Mouse (Mus musculus): ENCODE results near the gene Lrp1. TPM values are rescaled to one million over a fixed set of nuclear protein-coding genes. Genes with fewer than 3 reads are reported as not detected.

The Lrp1 gene
- polyA plus RNA-seq, 1 experiment from 2014 or later = 35.7 TPM

GRCm38 (mm10) chr10:127612079-127612775, 8.7 kb downstream of the Lrp1 start:
- peak overlapping the region; percentile 39; the same call in 1 of the 2 replicates for H3K27ac ChIP-seq (ENCODE audit: low read depth, low read length)
- peaks cover 14% of the 10 kb centered on the region for H3K27me3 ChIP-seq (replicated peaks; ENCODE audit: control insufficient read depth, insufficient read depth, low read length)
- H3K4me1 ChIP-seq (replicated peaks; ENCODE audit: control insufficient read depth, insufficient read depth, low read length) = peaks cover 40% of the 10 kb centered on the region
- no peak overlapping the region for H3K4me3 ChIP-seq (ENCODE audit: low read depth, low read length)
- ATAC-seq (replicated peaks; ENCODE audit: low FRiP score) (peak; percentile 59), DNase-seq (ENCODE audit: low spot score) (no peak)
- H3K4me2 ChIP-seq = no peak overlapping the region
- peaks cover 7% of the 10 kb centered on the region for H3K36me3 ChIP-seq (ENCODE audit: control insufficient read depth, insufficient read depth, low read length)
- 54% methylated on average over 14 of the region's 14 CpGs for WGBS
- no peak overlapping the region for H3K9ac ChIP-seq (ENCODE audit: low read depth, low read length)
- H3K9me3 ChIP-seq (ENCODE audit: control insufficient read depth, low read length) = no peaks in the 10 kb centered on the region

GRCm38 (mm10) chr10:127610066-127610415, 10.9 kb downstream of the Lrp1 start:
- Histone ChIP-seq H3K9me3 (ENCODE audit: control insufficient read depth, low read length) (no peaks in the 10 kb centered on the region), H3K36me3 (ENCODE audit: control insufficient read depth, insufficient read depth, low read length) (peaks cover 7% of the 10 kb centered on the region), H3K9ac (ENCODE audit: low read depth, low read length) (no peak overlapping the region), H3K27ac (ENCODE audit: low read depth, low read length) (no peak overlapping the region), H3K4me3 (ENCODE audit: low read depth, low read length) (no peak overlapping the region), H3K4me1 (replicated peaks; ENCODE audit: control insufficient read depth, insufficient read depth, low read length) (peaks cover 25% of the 10 kb centered on the region), H3K4me2 (no peak overlapping the region), H3K27me3 (replicated peaks; ENCODE audit: control insufficient read depth, insufficient read depth, low read length) (peaks cover 8% of the 10 kb centered on the region)
- WGBS = 75% methylated on average over 9 of the region's 9 CpGs
- ATAC-seq (replicated peaks; ENCODE audit: low FRiP score) (no peak), DNase-seq (ENCODE audit: low spot score) (no peak)

GRCm38 (mm10) chr10:127609415-127610065, 11.4 kb downstream of the Lrp1 start:
- Histone ChIP-seq H3K36me3 (ENCODE audit: control insufficient read depth, insufficient read depth, low read length) (peaks cover 7% of the 10 kb centered on the region), H3K9ac (ENCODE audit: low read depth, low read length) (no peak overlapping the region), H3K9me3 (ENCODE audit: control insufficient read depth, low read length) (no peaks in the 10 kb centered on the region), H3K4me2 (no peak overlapping the region), H3K4me1 (replicated peaks; ENCODE audit: control insufficient read depth, insufficient read depth, low read length) (peaks cover 25% of the 10 kb centered on the region), H3K4me3 (ENCODE audit: low read depth, low read length) (no peak overlapping the region), H3K27ac (ENCODE audit: low read depth, low read length) (no peak overlapping the region), H3K27me3 (replicated peaks; ENCODE audit: control insufficient read depth, insufficient read depth, low read length) (peaks cover 8% of the 10 kb centered on the region; the same call in 1 of the 2 replicates)
- DNase-seq (ENCODE audit: low spot score) = no peak
- 65% methylated on average over 9 of the region's 9 CpGs for WGBS
- no peak for ATAC-seq (replicated peaks; ENCODE audit: low FRiP score)

GRCm38 (mm10) chr10:127607059-127607458, 13.9 kb downstream of the Lrp1 start:
- Histone ChIP-seq H3K36me3 (ENCODE audit: control insufficient read depth, insufficient read depth, low read length) (peaks cover 9% of the 10 kb centered on the region), H3K27me3 (replicated peaks; ENCODE audit: control insufficient read depth, insufficient read depth, low read length) (peaks cover 7% of the 10 kb centered on the region; the same call in 1 of the 2 replicates), H3K4me1 (replicated peaks; ENCODE audit: control insufficient read depth, insufficient read depth, low read length) (peaks cover 23% of the 10 kb centered on the region), H3K27ac (ENCODE audit: low read depth, low read length) (no peak overlapping the region), H3K4me2 (no peak overlapping the region), H3K9me3 (ENCODE audit: control insufficient read depth, low read length) (no peaks in the 10 kb centered on the region), H3K4me3 (ENCODE audit: low read depth, low read length) (no peak overlapping the region), H3K9ac (ENCODE audit: low read depth, low read length) (no peak overlapping the region)
- WGBS = 79% methylated on average over 7 of the region's 7 CpGs
- DNase-seq (ENCODE audit: low spot score) (no peak), ATAC-seq (replicated peaks; ENCODE audit: low FRiP score) (no peak)

GRCm38 (mm10) chr10:127605756-127606155, 15.2 kb downstream of the Lrp1 start:
- no peak overlapping the region for H3K4me3 ChIP-seq (ENCODE audit: low read depth, low read length)
- ATAC-seq (replicated peaks; ENCODE audit: low FRiP score) (no peak), DNase-seq (ENCODE audit: low spot score) (no peak)
- H3K4me2 ChIP-seq = no peak overlapping the region
- 87% methylated on average over 9 of the region's 9 CpGs for WGBS
- 0 out of 2 replicates have a peak, but pooled peaks cover 3% of the 10 kb centered on the region for H3K27me3 ChIP-seq (replicated peaks; ENCODE audit: control insufficient read depth, insufficient read depth, low read length)
- H3K9me3 ChIP-seq (ENCODE audit: control insufficient read depth, low read length) = no peaks in the 10 kb centered on the region
- peaks cover 24% of the 10 kb centered on the region for H3K4me1 ChIP-seq (replicated peaks; ENCODE audit: control insufficient read depth, insufficient read depth, low read length)
- H3K36me3 ChIP-seq (ENCODE audit: control insufficient read depth, insufficient read depth, low read length) = peaks cover 5% of the 10 kb centered on the region; the same call in 1 of the 2 replicates
- no peak overlapping the region for H3K9ac ChIP-seq (ENCODE audit: low read depth, low read length)
- no peak overlapping the region for H3K27ac ChIP-seq (ENCODE audit: low read depth, low read length)

- WGBS = 70% methylated on average over 8 of the region's 8 CpGs
Observed at GRCm38 (mm10) chr10:127605251-127605547, 15.7 kb downstream of the Lrp1 start.

GRCm38 (mm10) chr10:127604465-127605250, 16.3 kb downstream of the Lrp1 start:
- Histone ChIP-seq H3K4me3 (ENCODE audit: low read depth, low read length) (no peak overlapping the region), H3K36me3 (ENCODE audit: control insufficient read depth, insufficient read depth, low read length) (peaks cover 5% of the 10 kb centered on the region; the same call in 1 of the 2 replicates), H3K9ac (ENCODE audit: low read depth, low read length) (no peak overlapping the region), H3K4me1 (replicated peaks; ENCODE audit: control insufficient read depth, insufficient read depth, low read length) (peaks cover 33% of the 10 kb centered on the region), H3K9me3 (ENCODE audit: control insufficient read depth, low read length) (no peaks in the 10 kb centered on the region), H3K27ac (ENCODE audit: low read depth, low read length) (peak overlapping the region; percentile 5; the same call in 1 of the 2 replicates), H3K27me3 (replicated peaks; ENCODE audit: control insufficient read depth, insufficient read depth, low read length) (0 out of 2 replicates have a peak, but pooled peaks cover 3% of the 10 kb centered on the region), H3K4me2 (no peak overlapping the region; the same call in 1 of the 2 replicates)
- DNase-seq (ENCODE audit: low spot score) (no peak), ATAC-seq (replicated peaks; ENCODE audit: low FRiP score) (peak; percentile 46)
- 23% methylated on average over 15 of the region's 15 CpGs for WGBS

More at GRCm38 (mm10) chr10:127605251-127605547, 15.7 kb downstream of the Lrp1 start:
- DNase-seq (ENCODE audit: low spot score) (no peak), ATAC-seq (replicated peaks; ENCODE audit: low FRiP score) (0 out of 2 replicates have a peak, but pooled peaks have one; percentile 3)
- 0 out of 2 replicates have a peak, but pooled peaks cover 3% of the 10 kb centered on the region for H3K27me3 ChIP-seq (replicated peaks; ENCODE audit: control insufficient read depth, insufficient read depth, low read length)
- peaks cover 5% of the 10 kb centered on the region; the same call in 1 of the 2 replicates for H3K36me3 ChIP-seq (ENCODE audit: control insufficient read depth, insufficient read depth, low read length)
- H3K4me2 ChIP-seq = no peak overlapping the region
- H3K27ac ChIP-seq (ENCODE audit: low read depth, low read length) = no peak overlapping the region
- no peak overlapping the region for H3K4me3 ChIP-seq (ENCODE audit: low read depth, low read length)
- no peaks in the 10 kb centered on the region for H3K9me3 ChIP-seq (ENCODE audit: control insufficient read depth, low read length)
- peaks cover 28% of the 10 kb centered on the region for H3K4me1 ChIP-seq (replicated peaks; ENCODE audit: control insufficient read depth, insufficient read depth, low read length)
- no peak overlapping the region for H3K9ac ChIP-seq (ENCODE audit: low read depth, low read length)

Measured in liver, embryonic 11.5 days (tissue).